Mouse (Mus musculus) C2C12 (cell line): Measurements from ENCODE around the gene Ank2. TPM values are rescaled to one million over a fixed set of nuclear protein-coding genes. Genes with fewer than 3 reads are reported as not detected.

Source experiments
- H3K27me3 ChIP-seq: one replicate; pipeline ENCODE4 v1.6.1; 2011; ENCODE audit not compliant: control insufficient read depth, insufficient read depth, insufficient read length
- H3K36me3 ChIP-seq: one replicate; pipeline ENCODE4 v1.6.1; 2011; ENCODE audit not compliant: control insufficient read depth, insufficient read depth
- H3K4me3 ChIP-seq: one replicate; pipeline ENCODE4 v1.5.1; 2011; ENCODE audit warnings: mild to moderate bottlenecking, control low read depth; ENCODE audit not compliant: poor library complexity, insufficient read depth, severe bottlenecking
- H3K79me2 ChIP-seq: one replicate; pipeline ENCODE4 v1.6.1; 2011; ENCODE audit not compliant: control insufficient read depth, insufficient read depth
- H3K79me3 ChIP-seq: one replicate; pipeline ENCODE4 v1.6.1; 2011; ENCODE audit warnings: low read depth, control low read depth
- H3ac ChIP-seq: one replicate; pipeline ENCODE3; 2011; ENCODE audit warnings: low read depth; ENCODE audit not compliant: control insufficient read depth, insufficient read length
- CEBPB ChIP-seq: IDR thresholded peaks from one replicate; pipeline ENCODE4 v1.6.1; 2011; ENCODE audit warnings: low read depth, mild to moderate bottlenecking, control low read depth, moderate library complexity
- CTCF ChIP-seq: IDR thresholded peaks from one replicate; pipeline ENCODE4 v1.5.1; 2011; ENCODE audit not compliant: control insufficient read depth, insufficient read depth, insufficient read length
- FOSL1 ChIP-seq: IDR thresholded peaks from one replicate; pipeline ENCODE4 v1.8.0; 2011; ENCODE audit warnings: mild to moderate bottlenecking, low read length; ENCODE audit not compliant: poor library complexity, insufficient read depth, severe bottlenecking
- MAX ChIP-seq: IDR thresholded peaks from one replicate; pipeline ENCODE4 v1.6.1; 2011; ENCODE audit warnings: mild to moderate bottlenecking, control low read depth
- MYOD1 ChIP-seq: IDR thresholded peaks from one replicate; pipeline ENCODE4 v1.6.1; 2011; ENCODE audit warnings: low read depth; ENCODE audit not compliant: control insufficient read depth, insufficient read length
- MYOG ChIP-seq: IDR thresholded peaks from one replicate; pipeline ENCODE4 v1.6.1; 2011; ENCODE audit not compliant: control insufficient read depth, insufficient read length; ENCODE audit errors: extremely low read depth
- USF1 ChIP-seq: IDR thresholded peaks from one replicate; pipeline ENCODE4 v1.6.1; 2011; ENCODE audit warnings: low read depth, mild to moderate bottlenecking, control low read depth, moderate library complexity
- polyA plus RNA-seq: library from polyadenylated mRNA; unstranded; fragments of >200 nt; fragmentation: generic; extraction: Trizol; gene quantifications from one replicate; pipeline ENCODE4 v1.2.1, GENCODE M21; 2012; ENCODE audit warnings: missing spikeins

The Ank2 gene
- polyA plus RNA-seq, 1 experiment, result 3.5 TPM

DNA sequence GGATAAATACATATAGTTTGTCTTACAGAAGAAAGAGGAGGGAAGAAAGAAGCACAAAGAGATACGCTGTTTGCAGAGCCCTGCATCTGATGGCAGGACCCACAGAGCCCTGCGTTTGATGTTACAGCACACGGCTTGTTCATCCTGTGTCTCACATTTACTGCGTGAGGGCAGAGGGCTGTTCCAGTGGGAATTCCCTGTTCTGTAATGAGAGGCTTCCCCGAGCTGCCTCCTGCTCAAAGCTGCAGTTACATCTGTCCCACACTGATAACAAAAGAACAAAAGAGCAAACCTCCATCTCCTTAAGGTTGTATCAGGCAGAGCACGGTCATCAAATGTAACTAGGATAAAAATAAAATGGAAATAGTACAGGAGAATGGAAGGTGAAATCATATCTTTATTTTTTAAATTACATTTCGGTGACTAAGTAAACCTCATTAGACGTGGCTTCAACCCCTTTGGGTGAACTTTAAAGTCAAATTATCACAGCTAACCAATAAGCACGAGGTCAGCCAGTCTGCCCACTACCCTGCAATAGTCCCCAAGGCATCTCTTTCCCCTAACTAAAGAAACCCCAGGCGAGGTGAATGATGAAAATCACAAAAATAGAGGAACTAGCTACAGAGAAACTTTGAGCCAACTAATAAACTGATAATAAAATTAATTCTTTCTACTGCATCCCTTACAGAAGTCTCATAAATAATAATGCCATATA is 255.1 kb downstream of the Ank2 start:
- Histone ChIP-seq H3ac (no peak overlapping the region), H3K79me2 (no peaks in the 10 kb centered on the region), H3K27me3 (no peaks in the 10 kb centered on the region), H3K4me3 (no peak overlapping the region), H3K79me3 (no peaks in the 10 kb centered on the region), H3K36me3 (no peaks in the 10 kb centered on the region)
- TF ChIP-seq CEBPB (no peak), MAX (no peak), CTCF (no peak), MYOG (no peak), MYOD1 (no peak), USF1 (no peak), FOSL1 (no peak)

DNA sequence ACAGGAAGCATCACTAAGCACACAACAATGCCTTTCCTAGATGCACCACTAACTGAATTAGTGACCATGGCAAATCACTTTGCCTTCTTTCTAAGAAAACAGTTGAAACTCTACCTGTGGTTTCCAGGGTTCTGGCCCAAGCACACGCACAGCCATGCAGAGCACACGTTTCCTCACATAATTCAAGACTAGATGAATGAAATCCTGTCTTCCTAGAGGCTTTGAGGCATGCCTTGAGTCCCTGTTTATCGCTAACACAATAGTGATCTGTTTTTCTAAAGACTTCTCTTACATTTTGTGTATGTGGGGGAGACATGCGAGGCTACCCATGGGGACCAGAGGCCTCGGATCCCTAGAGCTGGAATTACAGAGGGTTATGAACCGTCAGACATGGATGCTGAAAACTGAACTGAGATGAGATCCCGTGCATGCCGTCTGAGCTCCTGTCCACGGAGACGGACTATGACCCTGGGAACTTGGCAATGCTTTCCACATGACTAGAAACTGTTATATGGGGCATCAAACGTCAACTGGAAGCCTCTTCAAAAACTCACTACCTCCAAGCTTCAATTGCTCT is 256.8 kb downstream of the Ank2 start:
- H3ac ChIP-seq, result no peak overlapping the region
- H3K4me3 ChIP-seq, result no peak overlapping the region
- no peaks in the 10 kb centered on the region for H3K27me3 ChIP-seq
- H3K79me3 ChIP-seq, result no peaks in the 10 kb centered on the region
- no peak for TF ChIP-seq MAX
- TF ChIP-seq USF1, result no peak
- TF ChIP-seq CTCF, result no peak
- no peak for TF ChIP-seq CEBPB
- no peak for TF ChIP-seq MYOD1
- H3K36me3 ChIP-seq, result no peaks in the 10 kb centered on the region
- no peaks in the 10 kb centered on the region for H3K79me2 ChIP-seq

DNA sequence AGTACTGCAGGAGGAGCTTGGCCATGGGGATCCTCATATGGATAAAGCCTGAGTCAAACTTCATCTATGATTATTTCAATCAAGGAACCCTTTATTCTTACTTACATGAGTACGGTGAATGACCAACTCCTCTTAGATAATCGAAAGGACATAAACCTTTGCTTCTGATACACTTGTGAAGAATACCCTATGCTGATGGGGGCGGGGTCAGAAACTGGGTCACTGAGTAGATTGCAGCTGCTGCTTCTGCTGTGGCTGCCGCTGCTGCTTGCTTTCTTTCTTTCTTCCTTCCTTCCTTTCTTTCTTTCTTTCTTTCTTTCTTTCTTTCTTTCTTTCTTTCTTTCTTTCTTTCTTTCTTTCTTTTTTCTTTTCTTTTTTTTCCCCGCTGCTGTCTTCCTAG is 263.9 kb downstream of the Ank2 start:
- H3K4me3 ChIP-seq, result no peak overlapping the region
- H3K79me2 ChIP-seq, result no peaks in the 10 kb centered on the region
- no peaks in the 10 kb centered on the region for H3K79me3 ChIP-seq
- no peaks in the 10 kb centered on the region for H3K36me3 ChIP-seq
- TF ChIP-seq MYOD1, result no peak
- TF ChIP-seq CEBPB, result no peak
- TF ChIP-seq MAX, result no peak
- TF ChIP-seq USF1, result no peak
- no peak for TF ChIP-seq FOSL1
- no peak for TF ChIP-seq MYOG
- TF ChIP-seq CTCF, result no peak
- H3K27me3 ChIP-seq, result no peaks in the 10 kb centered on the region
- H3ac ChIP-seq, result no peak overlapping the region

DNA sequence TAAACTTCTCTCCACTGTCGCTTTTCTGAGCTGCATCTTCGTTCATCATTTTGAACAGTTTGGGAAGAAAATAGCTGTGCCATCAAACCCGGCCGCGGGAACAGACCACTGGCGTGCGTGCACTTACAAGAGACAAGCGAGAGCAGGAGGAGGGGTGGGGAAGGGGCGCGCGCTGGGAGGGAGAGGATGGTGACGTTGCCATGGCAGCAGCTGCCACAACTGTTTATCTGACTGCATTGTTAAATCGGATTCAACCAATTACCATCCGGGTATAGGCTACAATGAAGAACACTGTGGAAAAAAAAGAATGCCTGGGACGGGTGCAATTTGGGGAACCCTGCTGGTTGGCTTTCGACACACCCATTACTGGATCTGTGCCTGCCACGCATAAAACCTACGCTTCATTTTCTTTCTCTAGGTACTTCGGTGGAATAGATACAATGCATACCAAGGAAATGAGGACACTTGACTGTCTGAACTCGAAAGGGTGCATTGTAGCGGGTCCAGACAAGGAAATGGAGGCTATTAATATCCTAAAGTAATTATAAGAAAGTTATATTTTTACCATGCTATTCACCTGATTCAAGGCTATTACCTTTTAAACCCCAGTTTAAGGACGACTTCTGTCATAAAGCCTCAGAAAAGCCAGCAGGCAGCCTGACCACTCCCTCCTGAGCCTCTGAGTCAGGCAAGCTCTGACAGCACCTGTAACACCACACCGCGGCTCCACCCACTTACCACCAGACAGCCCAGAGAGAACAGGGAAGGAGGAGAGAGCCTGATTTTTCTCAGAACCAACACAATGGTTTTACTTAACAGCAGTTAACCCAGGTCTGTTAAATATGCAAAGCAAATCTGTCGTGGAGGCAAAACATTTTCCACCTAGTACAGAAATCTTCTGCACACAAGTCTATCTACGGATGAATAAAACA is 273.1 kb downstream of the Ank2 start:
- H3K27me3 ChIP-seq, result no peaks in the 10 kb centered on the region
- no peak overlapping the region for H3ac ChIP-seq
- no peaks in the 10 kb centered on the region for H3K79me3 ChIP-seq
- no peak for TF ChIP-seq MYOG
- no peak for TF ChIP-seq MAX
- TF ChIP-seq CEBPB, result no peak
- TF ChIP-seq CTCF, result no peak
- no peak overlapping the region for H3K4me3 ChIP-seq
- no peaks in the 10 kb centered on the region for H3K36me3 ChIP-seq
- H3K79me2 ChIP-seq, result no peaks in the 10 kb centered on the region

DNA sequence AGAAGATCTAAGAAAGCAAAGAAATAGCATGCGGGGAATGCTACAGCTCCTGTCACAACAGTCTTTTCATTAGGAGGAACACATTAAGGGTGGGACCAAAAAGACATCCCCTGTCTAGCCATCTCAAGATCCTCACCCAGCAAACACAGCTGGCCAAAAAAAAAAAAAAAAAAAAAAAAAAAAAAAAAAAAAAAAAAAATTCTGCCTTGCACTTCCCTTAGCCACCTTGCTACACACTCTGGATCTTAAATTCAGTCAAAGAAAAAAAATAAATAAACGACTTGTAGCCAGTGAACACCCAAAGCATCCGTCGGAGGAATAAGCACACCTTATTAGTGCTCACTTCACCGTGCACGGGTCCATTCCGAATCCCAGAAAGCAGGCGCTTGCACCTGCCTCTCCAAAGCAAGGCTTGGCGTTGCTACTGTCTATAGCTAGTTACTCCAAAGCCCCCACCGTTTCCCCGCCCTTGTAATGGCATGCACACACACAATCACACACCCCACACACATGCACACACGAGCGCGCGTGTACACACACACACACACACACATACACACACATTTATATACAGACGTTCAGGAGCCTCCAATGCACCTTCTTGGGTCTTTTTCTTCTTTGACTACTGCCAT is 273.9 kb downstream of the Ank2 start:
- Histone ChIP-seq H3K4me3 (no peak overlapping the region), H3K79me3 (no peaks in the 10 kb centered on the region), H3ac (no peak overlapping the region), H3K27me3 (no peaks in the 10 kb centered on the region), H3K79me2 (no peaks in the 10 kb centered on the region), H3K36me3 (no peaks in the 10 kb centered on the region)
- TF ChIP-seq USF1 (no peak), FOSL1 (no peak), MAX (no peak)
